Mouse (Mus musculus): ENCODE data around the gene Ubxn4. TPM values are rescaled to one million over a fixed set of nuclear protein-coding genes. Genes with fewer than 3 reads are reported as not detected.

Ubxn4 gene
- polyA plus RNA-seq, 1 experiment from 2014 or later: 58.6 TPM

DNA sequence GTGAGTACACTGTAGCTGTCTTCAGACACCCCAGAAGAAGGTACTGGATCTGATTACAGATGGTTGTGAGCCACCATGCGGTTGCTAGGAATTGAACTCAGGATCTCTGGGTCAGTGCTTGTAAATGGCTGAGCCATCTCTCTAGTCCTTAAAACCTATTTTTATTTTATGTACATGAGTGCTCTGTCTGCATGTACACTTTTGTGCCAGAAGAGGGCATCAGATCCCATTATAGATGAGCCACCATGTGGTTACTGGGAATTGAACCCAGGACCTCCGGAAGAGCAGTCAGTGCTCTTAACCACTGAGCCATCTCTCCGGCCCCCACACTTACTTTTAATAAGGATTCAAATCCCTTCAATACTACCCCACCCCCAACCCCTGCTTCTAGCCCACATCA lies 39.2 kb downstream of the Ubxn4 start:
- 0 out of 2 replicates have a peak, but pooled peaks have one; percentile 8 for TF ChIP-seq CTCF (IDR thresholded peaks at IDR 0.05; ENCODE audit: low read depth)
- DNase-seq (no peak), ATAC-seq (ENCODE audit: insufficient read depth) (no peak)
- H3K9ac ChIP-seq: no peak overlapping the region
- peaks cover 21% of the 10 kb centered on the region for H3K36me3 ChIP-seq (ENCODE audit: insufficient read depth)
- no peaks in the 10 kb centered on the region for H3K27me3 ChIP-seq (ENCODE audit: insufficient read depth, low read length)
- no peaks in the 10 kb centered on the region for H3K4me1 ChIP-seq (ENCODE audit: insufficient read depth)
- no peak overlapping the region for H3K4me2 ChIP-seq
- H3K27ac ChIP-seq (ENCODE audit: low read depth): no peak overlapping the region
- 96% methylated on average over 3 of the region's 3 CpGs for WGBS
- no peaks in the 10 kb centered on the region; the same call in 1 of the 2 replicates for H3K9me3 ChIP-seq (ENCODE audit: low read depth, low read length)
- H3K4me3 ChIP-seq (ENCODE audit: low read depth, low read length): no peak overlapping the region

DNA sequence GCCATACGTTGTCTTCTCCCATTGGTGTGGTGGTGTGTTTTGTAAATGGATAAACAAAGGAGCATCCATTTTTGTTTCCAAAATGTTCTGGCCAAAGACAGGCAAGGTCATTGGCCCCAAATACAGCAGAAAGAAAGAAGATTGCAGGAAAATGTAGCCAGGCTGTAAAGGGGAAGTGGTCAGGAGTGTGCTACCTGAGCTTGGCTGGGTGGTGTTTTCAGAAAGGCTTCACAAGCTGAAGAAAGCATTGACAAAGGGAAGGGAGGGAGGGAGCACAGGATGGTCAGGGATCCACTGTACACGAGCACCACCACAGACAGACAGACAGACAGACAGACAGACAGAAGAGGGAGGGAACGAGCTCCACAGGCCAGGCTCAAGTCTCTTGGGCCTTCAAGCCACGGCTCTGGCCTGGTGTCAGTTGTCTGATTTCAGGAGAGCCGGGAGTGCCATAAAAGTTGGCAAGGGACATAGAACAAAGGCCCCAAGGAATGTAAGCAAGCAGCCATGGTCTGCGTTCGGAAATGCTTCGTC lies 40.5 kb downstream of the Ubxn4 start:
- H3K4me2 ChIP-seq: no peak overlapping the region
- H3K9me3 ChIP-seq (ENCODE audit: low read depth, low read length): no peaks in the 10 kb centered on the region; the same call in 1 of the 2 replicates
- H3K9ac ChIP-seq: no peak overlapping the region
- H3K27me3 ChIP-seq (ENCODE audit: insufficient read depth, low read length): no peaks in the 10 kb centered on the region
- H3K27ac ChIP-seq (ENCODE audit: low read depth): no peak overlapping the region
- H3K36me3 ChIP-seq (ENCODE audit: insufficient read depth): peaks cover 10% of the 10 kb centered on the region
- no peak overlapping the region for H3K4me3 ChIP-seq (ENCODE audit: low read depth, low read length)
- DNase-seq: no peak
- no peak for ATAC-seq (ENCODE audit: insufficient read depth)
- no peak for TF ChIP-seq CTCF (IDR thresholded peaks at IDR 0.05; ENCODE audit: low read depth)
- 78% methylated on average over 8 of the region's 8 CpGs for WGBS
- H3K4me1 ChIP-seq (ENCODE audit: insufficient read depth): no peaks in the 10 kb centered on the region

DNA sequence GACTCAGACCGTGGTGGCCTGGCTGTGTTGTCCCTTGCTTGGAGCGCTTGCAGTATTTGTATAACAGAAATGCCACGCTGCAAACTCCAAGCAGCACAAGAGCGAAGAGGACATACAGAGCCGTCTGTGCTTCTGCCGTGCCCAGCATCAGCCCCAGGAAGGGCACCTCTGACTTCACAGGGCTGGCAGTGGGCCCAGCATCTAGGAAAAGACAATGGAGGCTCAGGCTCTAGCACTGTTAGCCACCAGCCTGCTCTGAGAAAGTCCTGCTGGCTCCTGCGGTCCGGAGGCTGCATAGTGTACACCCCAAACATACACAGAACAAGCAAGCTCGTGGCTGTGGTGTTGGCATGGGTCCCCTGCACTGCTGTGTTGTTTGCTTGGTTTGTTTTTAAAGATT lies 41.4 kb downstream of the Ubxn4 start:
- H3K27ac ChIP-seq (ENCODE audit: low read depth): no peak overlapping the region
- H3K4me2 ChIP-seq: no peak overlapping the region
- no peaks in the 10 kb centered on the region for H3K27me3 ChIP-seq (ENCODE audit: insufficient read depth, low read length)
- no peak overlapping the region for H3K4me3 ChIP-seq (ENCODE audit: low read depth, low read length)
- TF ChIP-seq CTCF (IDR thresholded peaks at IDR 0.05; ENCODE audit: low read depth): no peak
- H3K9ac ChIP-seq: no peak overlapping the region
- 86% methylated on average over 9 of the region's 9 CpGs for WGBS
- ATAC-seq (ENCODE audit: insufficient read depth) (no peak), DNase-seq (no peak)
- no peaks in the 10 kb centered on the region for H3K4me1 ChIP-seq (ENCODE audit: insufficient read depth)
- peaks cover under 1% of the 10 kb centered on the region; the same call in 1 of the 2 replicates for H3K36me3 ChIP-seq (ENCODE audit: insufficient read depth)
- no peaks in the 10 kb centered on the region; the same call in 1 of the 2 replicates for H3K9me3 ChIP-seq (ENCODE audit: low read depth, low read length)

DNA sequence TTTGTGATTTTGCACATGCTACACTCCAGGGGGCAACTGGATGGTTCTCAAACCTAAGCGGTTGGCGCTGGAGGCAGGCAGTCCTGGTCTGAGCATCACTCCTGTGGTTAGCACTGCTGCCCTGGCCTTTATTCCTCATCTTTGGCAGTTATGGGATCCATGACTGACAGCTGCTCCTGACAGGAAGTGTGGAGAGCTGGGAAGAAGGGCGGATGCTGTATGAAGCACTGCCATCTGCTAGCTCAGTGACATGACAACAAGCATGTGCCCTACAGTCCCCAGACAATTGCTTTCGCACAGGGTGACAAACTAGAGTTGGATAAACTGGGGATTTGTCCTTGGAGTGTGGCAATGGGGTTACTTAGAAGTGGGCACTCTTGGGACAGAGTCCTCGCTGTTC lies 46.5 kb downstream of the Ubxn4 start:
- ATAC-seq (ENCODE audit: insufficient read depth) (no peak), DNase-seq (no peak)
- no peak overlapping the region for H3K4me2 ChIP-seq
- no peaks in the 10 kb centered on the region for H3K36me3 ChIP-seq (ENCODE audit: insufficient read depth)
- H3K9me3 ChIP-seq (ENCODE audit: low read depth, low read length): no peaks in the 10 kb centered on the region
- H3K27me3 ChIP-seq (ENCODE audit: insufficient read depth, low read length): no peaks in the 10 kb centered on the region
- no peak for TF ChIP-seq CTCF (IDR thresholded peaks at IDR 0.05; ENCODE audit: low read depth)
- no peak overlapping the region for H3K4me3 ChIP-seq (ENCODE audit: low read depth, low read length)
- no peak overlapping the region for H3K9ac ChIP-seq
- WGBS: 89% methylated on average over 5 of the region's 5 CpGs
- H3K27ac ChIP-seq (ENCODE audit: low read depth): no peak overlapping the region
- H3K4me1 ChIP-seq (ENCODE audit: insufficient read depth): no peaks in the 10 kb centered on the region

DNA sequence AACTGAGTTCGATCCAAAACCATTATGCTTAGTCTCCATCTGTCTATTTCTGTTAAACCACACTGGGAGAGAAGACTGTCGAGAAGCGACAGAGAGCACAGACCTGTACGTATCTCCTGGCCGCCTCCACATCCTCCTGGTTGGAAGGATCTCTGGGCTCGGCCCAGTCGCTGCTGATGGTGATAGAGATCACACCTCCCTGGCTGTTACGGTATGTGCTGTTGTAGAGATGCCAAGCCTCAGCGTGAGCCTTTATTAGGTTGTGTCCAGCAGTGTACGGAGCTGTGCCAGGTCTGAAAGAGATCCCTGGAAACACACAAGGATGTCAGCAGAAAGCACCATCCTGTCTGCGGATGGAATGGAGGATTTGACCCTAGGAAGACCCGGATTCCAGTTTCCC lies 49.8 kb downstream of the Ubxn4 start:
- Histone ChIP-seq H3K27ac (ENCODE audit: low read depth) (no peak overlapping the region), H3K36me3 (ENCODE audit: insufficient read depth) (no peaks in the 10 kb centered on the region), H3K9ac (no peak overlapping the region), H3K4me3 (ENCODE audit: low read depth, low read length) (no peak overlapping the region), H3K27me3 (ENCODE audit: insufficient read depth, low read length) (no peaks in the 10 kb centered on the region), H3K4me2 (no peak overlapping the region), H3K4me1 (ENCODE audit: insufficient read depth) (no peaks in the 10 kb centered on the region), H3K9me3 (ENCODE audit: low read depth, low read length) (no peaks in the 10 kb centered on the region)
- DNase-seq: no peak
- WGBS: 76% methylated on average over 12 of the region's 12 CpGs
- TF ChIP-seq CTCF (IDR thresholded peaks at IDR 0.05; ENCODE audit: low read depth): no peak
- no peak for ATAC-seq (ENCODE audit: insufficient read depth)

DNA sequence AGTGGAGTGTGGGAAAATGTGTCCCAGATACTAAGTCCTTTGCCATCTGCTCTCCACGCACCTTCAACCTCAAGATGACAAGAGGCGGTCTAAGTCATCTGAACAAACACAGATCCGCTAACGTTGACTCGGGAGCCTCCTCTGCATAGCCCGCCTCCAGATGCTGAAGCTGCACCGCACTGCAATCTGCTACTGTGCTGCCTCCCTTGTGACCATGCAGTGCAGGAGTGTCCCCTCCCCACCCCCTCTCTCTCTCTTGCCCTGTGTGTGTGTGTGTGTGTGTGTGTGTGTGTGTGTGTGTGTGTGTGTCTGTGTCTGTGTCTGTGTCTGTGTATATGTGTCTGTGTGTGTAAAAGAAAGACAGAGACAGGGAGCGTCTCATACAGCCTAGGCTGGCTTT lies 51.5 kb downstream of the Ubxn4 start:
- ATAC-seq (ENCODE audit: insufficient read depth): no peak
- TF ChIP-seq CTCF (IDR thresholded peaks at IDR 0.05; ENCODE audit: low read depth): no peak

DNA sequence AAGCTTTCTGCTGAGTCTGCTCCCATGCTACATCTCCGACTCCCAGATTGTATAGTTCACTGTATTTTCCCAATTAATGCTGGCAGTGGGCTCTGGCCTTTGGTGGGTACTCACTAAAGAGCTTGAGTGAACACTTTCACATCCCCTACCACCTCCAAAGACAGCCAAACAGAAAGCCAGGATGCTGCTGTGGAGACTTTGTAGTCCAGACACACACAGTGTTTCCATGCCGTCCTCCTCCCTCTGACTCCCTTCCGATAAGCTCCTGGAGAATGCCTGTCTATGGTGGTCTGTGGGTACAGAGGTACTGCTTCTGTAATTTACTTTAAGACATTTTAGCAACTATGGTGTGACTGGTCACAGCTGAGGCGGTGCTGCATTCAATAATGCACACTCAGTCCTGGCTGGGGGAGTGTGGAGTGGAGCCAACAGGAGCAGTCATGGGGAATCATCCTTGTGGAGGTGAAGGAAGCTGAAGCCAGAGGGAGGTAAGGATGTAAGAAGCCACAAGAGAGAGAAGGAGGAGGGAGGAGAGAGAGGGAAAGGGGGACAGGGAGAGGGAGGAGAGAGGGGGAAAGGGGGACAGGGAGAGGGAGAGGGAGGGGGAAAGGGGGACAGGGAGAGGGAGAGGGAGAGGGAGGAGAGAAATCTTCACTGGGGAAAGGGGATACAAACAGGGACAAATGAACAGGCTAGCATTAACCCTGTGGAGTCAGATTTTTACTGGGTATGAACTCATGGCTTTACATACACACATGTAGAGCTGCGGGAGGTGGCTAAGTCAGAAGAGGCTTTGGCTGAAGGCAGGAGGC lies 52.2 kb downstream of the Ubxn4 start:
- H3K36me3 ChIP-seq (ENCODE audit: insufficient read depth): no peaks in the 10 kb centered on the region
- no peak overlapping the region for H3K27ac ChIP-seq (ENCODE audit: low read depth)
- no peak overlapping the region for H3K4me2 ChIP-seq
- TF ChIP-seq CTCF (IDR thresholded peaks at IDR 0.05; ENCODE audit: low read depth): no peak
- 66% methylated on average over 5 of the region's 5 CpGs for WGBS
- no peak overlapping the region for H3K4me3 ChIP-seq (ENCODE audit: low read depth, low read length)
- no peaks in the 10 kb centered on the region for H3K9me3 ChIP-seq (ENCODE audit: low read depth, low read length)
- H3K27me3 ChIP-seq (ENCODE audit: insufficient read depth, low read length): no peaks in the 10 kb centered on the region
- H3K9ac ChIP-seq: no peak overlapping the region
- DNase-seq: no peak
- H3K4me1 ChIP-seq (ENCODE audit: insufficient read depth): no peaks in the 10 kb centered on the region
- no peak; the same call in 1 of the 2 replicates for ATAC-seq (ENCODE audit: insufficient read depth)

More for the DNA sequence above, 51.5 kb downstream of the Ubxn4 start:
- WGBS: 57% methylated on average over 8 of the region's 8 CpGs
- Histone ChIP-seq H3K27ac (ENCODE audit: low read depth) (no peak overlapping the region), H3K36me3 (ENCODE audit: insufficient read depth) (no peaks in the 10 kb centered on the region), H3K4me2 (no peak overlapping the region), H3K27me3 (ENCODE audit: insufficient read depth, low read length) (no peaks in the 10 kb centered on the region), H3K4me1 (ENCODE audit: insufficient read depth) (no peaks in the 10 kb centered on the region), H3K9ac (no peak overlapping the region), H3K9me3 (ENCODE audit: low read depth, low read length) (no peaks in the 10 kb centered on the region), H3K4me3 (ENCODE audit: low read depth, low read length) (no peak overlapping the region)
- DNase-seq: no peak
